Mouse (Mus musculus) B cell, adult 67 days (primary cell): ENCODE measurements around the gene Olfr768. TPM values are rescaled to one million over a fixed set of nuclear protein-coding genes. Genes with fewer than 3 reads are reported as not detected.

Source experiments
- total RNA-seq, 2 experiments: library from RNA; stranded (reverse); gene quantifications; 4 replicates each; pipeline ENCODE4 v1.2.4; 2023

Olfr768 gene
- total RNA-seq = not detected

GRCm38 (mm10) chr10:129099275-129099674, at the start of gene Olfr768:
Gene Olfr768, minus strand, starts transcription at chr10:129099375.

DNA sequence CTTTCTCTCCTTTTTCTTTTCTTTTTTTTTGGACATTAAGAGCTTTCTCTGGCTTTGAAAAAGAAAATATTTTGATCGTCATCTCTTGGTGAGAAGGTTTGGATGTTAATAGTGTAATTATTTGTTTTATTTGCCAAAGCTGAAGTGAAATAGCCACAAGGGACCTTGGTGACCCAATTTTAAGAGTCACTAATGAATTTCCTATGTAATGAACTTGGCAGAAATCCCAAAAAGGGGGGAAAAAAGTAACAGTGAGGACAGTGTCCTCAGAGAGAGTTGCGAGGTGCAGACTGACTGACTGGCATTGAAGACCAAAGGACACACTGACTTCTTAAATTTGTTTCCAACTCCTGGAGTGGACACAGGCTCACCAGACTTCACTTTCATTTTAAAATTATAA, 39.7 kb upstream of the Olfr768 start, which contains the start of gene Olfr770:
Olfr770 (minus strand) TSS at position 101 of the 400 bp plus-strand sequence.

DNA sequence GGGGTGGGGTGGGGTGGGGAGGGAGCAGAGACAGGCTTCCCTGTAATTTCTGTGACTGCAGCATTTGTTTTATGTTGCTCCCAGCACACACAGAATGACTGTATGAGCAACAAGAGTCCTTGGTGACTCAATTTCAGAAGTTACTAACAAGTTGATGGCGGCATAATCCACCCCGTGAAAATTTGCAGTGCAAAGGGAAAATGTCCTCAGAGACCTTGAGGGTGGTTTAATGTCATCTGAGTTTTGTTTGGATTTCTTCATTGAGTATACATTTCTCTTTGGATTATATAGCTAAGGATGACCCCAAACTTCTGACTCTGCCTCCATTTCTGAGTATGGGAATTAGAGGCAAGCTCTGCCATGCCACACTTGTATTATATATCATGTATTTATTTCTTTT, 18.6 kb upstream of the Olfr768 start, which contains the start of gene Olfr769:
Olfr769 (minus strand) TSS at position 101 of the 400 bp plus-strand sequence.

GRCm38 (mm10) chr10:129082810-129083209, 16.4 kb downstream of the Olfr768 start, which contains the start of gene Olfr767:
Gene Olfr767, minus strand, starts transcription at chr10:129082910.

GRCm38 (mm10) chr10:129068877-129069276, 30.3 kb downstream of the Olfr768 start, which contains the start of gene Olfr766-ps1:
Gene Olfr766-ps1, minus strand, starts transcription at chr10:129068977.

DNA sequence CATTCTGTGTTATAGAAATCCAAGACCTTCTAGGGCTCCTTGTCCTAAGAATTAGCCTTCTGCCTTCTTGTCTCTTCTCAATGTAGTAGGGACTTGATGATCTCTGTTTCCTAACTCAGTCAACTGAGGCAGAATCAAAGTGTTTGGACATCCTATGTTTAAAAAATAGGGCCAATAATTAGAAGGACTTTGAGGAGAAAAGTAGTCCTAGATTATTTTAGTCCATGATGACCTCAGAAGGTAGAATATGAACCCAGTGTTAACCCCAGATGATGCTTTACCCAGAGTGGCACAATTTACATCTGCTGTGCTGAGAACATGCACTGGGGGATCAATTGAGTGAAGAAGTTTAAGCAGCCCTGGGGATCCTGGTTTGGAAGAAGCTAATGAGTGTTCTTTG, 49.3 kb downstream of the Olfr768 start, which contains the start of gene Olfr765:
Olfr765 (minus strand) TSS at position 101 of the 400 bp plus-strand sequence.

Other genes with a start within 250 kb of the Olfr768 start
- gene Gdf11, start 207.7 kb downstream of the Olfr768 start, total RNA-seq = 10 to 100 TPM; 53.2 to 61.2 TPM
- 1 to 10 TPM; 1.2 to 1.7 TPM for gene Cd63, start 198.4 kb downstream of the Olfr768 start, total RNA-seq
- 1 to 10 TPM; 6.5 to 8.2 TPM for gene Rdh5, start 176.5 kb downstream of the Olfr768 start, total RNA-seq
- 10 to 100 TPM; 67.9 to 70.9 TPM for gene Bloc1s1, start 175.3 kb downstream of the Olfr768 start, total RNA-seq
- under 1 TPM in 1 of 2 experiments, not detected in 1; 0.26 TPM for gene Itga7, start 165.6 kb downstream of the Olfr768 start, total RNA-seq
- not detected for gene Mettl7b, start 138.4 kb downstream of the Olfr768 start, total RNA-seq
- gene Olfr9, start 109.9 kb downstream of the Olfr768 start, total RNA-seq = not detected
- not detected for gene Olfr763, start 88.6 kb downstream of the Olfr768 start, total RNA-seq
- not detected for gene Olfr764-ps1, start 59.5 kb downstream of the Olfr768 start, total RNA-seq
- not detected for gene Olfr765, start 49.4 kb downstream of the Olfr768 start, total RNA-seq
- gene Olfr766-ps1, start 30.4 kb downstream of the Olfr768 start, total RNA-seq = not detected
- gene Olfr767, start 16.5 kb downstream of the Olfr768 start, total RNA-seq = not detected
- gene Olfr769, start 18.5 kb upstream of the Olfr768 start, total RNA-seq = not detected
- gene Olfr770, start 39.6 kb upstream of the Olfr768 start, total RNA-seq = not detected
- gene Olfr771, start 65.4 kb upstream of the Olfr768 start, total RNA-seq = not detected
- gene Olfr772, start 78.5 kb upstream of the Olfr768 start, total RNA-seq = not detected
- not detected for gene Olfr773, start 88.0 kb upstream of the Olfr768 start, total RNA-seq
- gene Olfr774, start 136.8 kb upstream of the Olfr768 start, total RNA-seq = not detected
- gene Olfr775, start 149.0 kb upstream of the Olfr768 start, total RNA-seq = not detected
- gene Olfr776, start 159.8 kb upstream of the Olfr768 start, total RNA-seq = not detected
- not detected for gene Olfr777, start 172.1 kb upstream of the Olfr768 start, total RNA-seq
- not detected for gene Olfr780, start 218.7 kb upstream of the Olfr768 start, total RNA-seq
- gene Olfr781, start 229.5 kb upstream of the Olfr768 start, total RNA-seq = not detected
- not detected for gene Olfr782, start 249.5 kb upstream of the Olfr768 start, total RNA-seq